In the genomic region with DNA sequence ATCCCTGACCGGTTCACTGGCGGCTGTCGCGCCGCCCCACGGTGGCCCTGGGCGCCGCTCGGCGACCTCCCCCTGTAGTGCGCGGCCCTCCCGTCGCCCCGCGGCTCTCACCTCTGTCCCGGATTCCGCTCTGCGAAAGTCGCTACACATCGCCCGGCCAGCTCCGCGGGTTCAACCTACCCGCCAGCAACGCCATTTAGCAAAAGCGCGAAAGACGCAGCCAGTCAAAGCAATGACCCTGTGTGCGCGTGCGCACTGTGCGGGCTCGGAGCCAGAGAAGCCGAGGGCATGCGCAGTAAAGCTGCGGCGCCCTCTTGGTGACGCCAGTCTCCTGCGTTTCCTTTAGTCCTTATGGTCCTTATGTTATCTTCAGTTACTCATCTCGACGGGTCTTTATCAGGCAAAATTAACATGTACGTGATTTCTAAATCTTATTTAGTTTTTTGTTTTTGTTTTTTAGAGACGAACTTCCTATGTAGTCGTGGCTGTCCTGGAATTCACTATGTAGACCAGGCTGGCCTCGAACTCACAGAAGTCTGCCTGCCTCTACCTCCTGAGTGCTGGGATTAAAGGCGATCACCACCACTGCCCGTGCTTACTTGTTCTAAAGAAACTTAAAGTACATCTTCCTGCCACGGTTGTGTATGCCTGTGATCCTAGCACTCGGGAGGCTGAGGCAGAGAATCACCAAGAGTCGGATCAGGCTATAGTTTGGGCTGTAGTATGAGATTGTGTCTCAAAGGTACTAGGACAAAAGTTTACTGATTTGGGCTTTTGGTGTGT, we compare ENCODE assay signal across 7 mouse cellular contexts. TPM values are rescaled to one million over a fixed set of nuclear protein-coding genes. Genes with fewer than 3 reads are reported as not detected.
DNase-seq lines count a peak whose midpoint lies in the region; ATAC-seq lines count a peak whose summit lies in the region.

A gene (minus strand): TSS at position 259 of the 783 bp plus-strand sequence.

- peak; percentile 98 for ATAC-seq in intestine, embryonic 15.5 days

- DNase-seq in adrenal gland, adult (ENCODE audit: inconsistent age in 2 of 2, low spot score in 1 of 2) = peak; percentile 96 to 99
- peak; percentile 98 for DNase-seq in embryo, embryonic 10.5 days (ENCODE audit: low spot score)
- peak; percentile 88 for DNase-seq in gastrocnemius, postnatal 25 days
- DNase-seq in left cerebral cortex, postnatal 25 days (ENCODE audit: low spot score in 2 of 2) = peak; percentile 97 to 98
- DNase-seq in midbrain, embryonic 10.5 days (ENCODE audit: low spot score) = peak; percentile 93
- DNase-seq in right cerebral cortex, postnatal 4 days = peak; percentile 99

- 0 out of 2 replicates have a peak, but pooled peaks cover 2% of the 10 kb centered on the region for H3K4me1 ChIP-seq in intestine, embryonic 15.5 days (replicated peaks)
- peaks cover 20% of the 10 kb centered on the region for H3K4me1 ChIP-seq in midbrain, embryonic 10.5 days

- H3K4me3 ChIP-seq in intestine, embryonic 15.5 days (replicated peaks) = peak within 1 kb of the TSS; percentile 78
- peak within 1 kb of the TSS; percentile 93 for H3K4me3 ChIP-seq in midbrain, embryonic 10.5 days

- 0 out of 2 replicates have a peak, but pooled peaks cover 3% of the 10 kb centered on the region for H3K36me3 ChIP-seq in intestine, embryonic 15.5 days
- peaks cover 29% of the 10 kb centered on the region for H3K36me3 ChIP-seq in midbrain, embryonic 10.5 days

- H3K4me2 ChIP-seq in intestine, embryonic 15.5 days (replicated peaks) = peak within 1 kb of the TSS; percentile 75

- H3K9ac ChIP-seq in intestine, embryonic 15.5 days = peak within 1 kb of the TSS; percentile 84

- no peaks in the 10 kb centered on the region for H3K9me3 ChIP-seq in intestine, embryonic 15.5 days
- no peaks in the 10 kb centered on the region for H3K9me3 ChIP-seq in midbrain, embryonic 10.5 days (replicated peaks)

- peak within 1 kb of the TSS; percentile 65; the same call in 1 of the 2 replicates for H3K27ac ChIP-seq in intestine, embryonic 15.5 days
- peak within 1 kb of the TSS; percentile 95 for H3K27ac ChIP-seq in midbrain, embryonic 10.5 days (replicated peaks)

- intact Hi-C loops in left cerebral cortex, postnatal 25 days (cut with DNase I) = loop anchor here (5.0 kb wide), 1 partner anchor 208 kb away; a partner anchor contains a TSS

- 8% methylated on average over 51 of the region's 51 CpGs for whole genome bisulfite sequencing in intestine, embryonic 15.5 days
- 8% methylated on average over 51 of the region's 51 CpGs for WGBS in midbrain, embryonic 10.5 days

- H3K27me3 ChIP-seq in intestine, embryonic 15.5 days (replicated peaks) = no peaks in the 10 kb centered on the region
- no peaks in the 10 kb centered on the region for H3K27me3 ChIP-seq in midbrain, embryonic 10.5 days (ENCODE audit: low read depth, poor library complexity, severe bottlenecking)

RNA-seq across cellular contexts. Expression of the gene that starts here (rescaled TPM):
- total RNA-seq in gastrocnemius, postnatal 25 days (2021) = 1 to 10 TPM; 2.4 to 3.2 TPM
- polyA plus RNA-seq in intestine, embryonic 15.5 days (2015; fragmentation: Nextera tagmentation; extraction: Ambion mirVana) = 5.9 and 6.2 TPM in 2 replicates
- total RNA-seq in left cerebral cortex, postnatal 25 days (2021) = 1 to 10 TPM; 4.9 to 5.2 TPM
- 15.7 and 17.3 TPM in 2 replicates for polyA plus RNA-seq in midbrain, embryonic 10.5 days (2016; fragmentation: Nextera tagmentation; extraction: Ambion mirVana)

Comparison
In these comparisons a context has a peak if more than half of its experiments do, and no peak if none do; other contexts are left out.
1. Peak in every context shown above with its lines: DNase-seq, ATAC-seq, H3K4me3 ChIP-seq and H3K27ac ChIP-seq.